Mouse (Mus musculus) adrenal gland, postnatal 25 days (tissue): ENCODE data around the gene Ece1. TPM values are rescaled to one million over a fixed set of nuclear protein-coding genes. Genes with fewer than 3 reads are reported as not detected.

Experiments used
- total RNA-seq: library from RNA; stranded (reverse); gene quantifications from 2 replicates; pipeline ENCODE4 v1.2.3, GENCODE M21; 2021

Ece1 gene
- total RNA-seq, 1 experiment from 2014 or later, result 264 TPM

Other genes with a start within 250 kb of the Ece1 start
- gene Rap1gap, start 197.5 kb upstream of the Ece1 start, total RNA-seq, result 97.3 and 130 TPM in 2 replicates
- 4.6 and 6.1 TPM in 2 replicates for gene Alpl, start 65.9 kb upstream of the Ece1 start, total RNA-seq
- gene Eif4g3, start 130.8 kb downstream of the Ece1 start, total RNA-seq, result 153 and 166 TPM in 2 replicates